Mouse (Mus musculus): ENCODE results near the gene Itpr1.

Itpr1 gene

DNA sequence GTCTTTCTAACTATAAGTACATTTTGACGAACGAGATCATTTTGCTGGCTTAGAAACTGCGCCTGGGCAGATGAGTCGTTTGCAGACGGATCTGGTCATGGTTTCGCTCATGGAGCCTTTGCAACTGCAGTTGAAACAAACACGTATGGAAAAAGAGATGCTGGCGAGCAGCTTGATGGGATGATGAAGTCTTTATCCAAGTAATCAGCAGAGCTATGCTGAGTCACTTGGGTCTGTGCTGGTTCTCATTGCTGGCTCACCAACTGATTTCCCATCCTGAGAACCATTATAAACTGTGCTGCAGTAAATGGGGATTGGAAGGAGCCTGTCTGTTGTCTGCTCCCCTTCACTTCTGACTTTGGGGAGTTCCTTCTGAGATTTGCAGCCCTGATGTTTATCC is 31.7 kb downstream of the Itpr1 start:
- DNase-seq (ENCODE audit: low spot score): no peak

DNA sequence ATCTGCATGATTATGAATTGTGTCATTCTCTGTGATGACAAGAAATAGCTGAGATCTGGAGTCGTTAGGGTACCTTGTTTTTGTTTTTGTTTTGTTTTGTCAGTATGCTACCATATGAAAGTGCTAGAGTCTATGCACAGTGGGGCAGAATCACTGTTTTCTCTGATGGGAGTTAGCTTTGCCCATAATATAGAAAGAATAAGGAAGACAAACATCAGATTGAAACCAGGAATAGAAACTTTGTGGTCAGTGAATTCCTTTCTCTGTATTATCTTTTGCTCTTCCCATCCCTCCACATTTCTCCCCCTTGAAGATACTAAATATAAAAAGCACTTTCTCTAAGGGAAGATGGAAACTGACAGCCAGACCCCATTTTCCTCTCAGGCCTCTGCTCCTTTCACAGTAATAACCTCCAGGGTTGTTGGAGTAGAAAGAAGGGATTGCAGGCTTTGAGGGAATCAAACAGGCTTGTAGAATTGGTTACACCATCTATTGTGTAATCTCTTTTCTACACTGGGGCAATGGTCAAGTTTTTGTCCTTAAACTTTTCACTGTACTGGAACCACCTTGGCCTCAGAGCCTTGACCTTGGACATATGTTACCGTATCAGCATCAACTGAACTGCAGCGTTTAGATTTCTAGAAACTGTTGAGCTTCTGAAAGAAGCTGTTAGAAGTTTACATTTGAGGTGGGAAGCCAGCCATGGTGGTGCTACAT is 33.6 kb downstream of the Itpr1 start:
- no peak for DNase-seq (ENCODE audit: low spot score)

DNA sequence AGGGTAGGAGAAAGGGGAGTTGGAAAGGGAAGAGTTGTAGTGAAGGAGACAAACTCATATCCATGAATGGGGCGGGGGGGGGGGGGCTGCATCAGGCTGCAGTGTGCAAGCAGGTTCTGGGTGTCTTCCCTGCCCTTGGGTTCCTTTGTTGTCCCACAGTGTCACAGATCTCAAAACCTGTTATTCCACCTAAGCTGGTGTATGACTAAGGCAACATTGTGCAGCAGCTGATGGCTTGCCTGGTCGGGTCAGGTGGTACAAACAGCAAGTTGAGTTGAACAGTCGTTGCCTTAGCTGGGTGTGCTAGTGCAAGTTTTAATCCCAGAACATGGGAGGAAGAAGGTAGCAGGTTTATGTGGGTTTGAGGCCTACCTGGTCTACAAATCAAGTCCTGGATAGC is 34.3 kb downstream of the Itpr1 start:
- DNase-seq (ENCODE audit: low spot score): no peak

DNA sequence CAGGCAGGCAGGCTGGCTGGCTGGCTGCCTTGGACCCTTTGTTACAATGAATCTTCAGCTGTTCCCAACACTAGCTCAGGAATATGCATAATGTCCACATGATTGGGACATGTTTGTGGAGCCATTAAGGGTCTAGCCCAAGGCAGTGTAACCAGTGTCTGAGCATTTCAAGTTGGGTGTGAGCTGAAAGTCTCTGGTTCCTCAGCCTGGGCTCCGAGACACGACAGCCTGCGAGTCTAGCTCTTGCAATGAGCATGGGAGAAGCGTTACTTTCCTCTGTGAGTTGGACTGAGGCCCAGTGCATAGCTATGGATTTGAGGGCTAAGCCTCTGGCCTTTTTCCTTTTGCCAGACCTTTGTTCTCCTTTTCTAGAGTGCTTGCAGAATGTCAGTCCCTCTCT is 35.6 kb downstream of the Itpr1 start:
- no peak for DNase-seq (ENCODE audit: low spot score)

DNA sequence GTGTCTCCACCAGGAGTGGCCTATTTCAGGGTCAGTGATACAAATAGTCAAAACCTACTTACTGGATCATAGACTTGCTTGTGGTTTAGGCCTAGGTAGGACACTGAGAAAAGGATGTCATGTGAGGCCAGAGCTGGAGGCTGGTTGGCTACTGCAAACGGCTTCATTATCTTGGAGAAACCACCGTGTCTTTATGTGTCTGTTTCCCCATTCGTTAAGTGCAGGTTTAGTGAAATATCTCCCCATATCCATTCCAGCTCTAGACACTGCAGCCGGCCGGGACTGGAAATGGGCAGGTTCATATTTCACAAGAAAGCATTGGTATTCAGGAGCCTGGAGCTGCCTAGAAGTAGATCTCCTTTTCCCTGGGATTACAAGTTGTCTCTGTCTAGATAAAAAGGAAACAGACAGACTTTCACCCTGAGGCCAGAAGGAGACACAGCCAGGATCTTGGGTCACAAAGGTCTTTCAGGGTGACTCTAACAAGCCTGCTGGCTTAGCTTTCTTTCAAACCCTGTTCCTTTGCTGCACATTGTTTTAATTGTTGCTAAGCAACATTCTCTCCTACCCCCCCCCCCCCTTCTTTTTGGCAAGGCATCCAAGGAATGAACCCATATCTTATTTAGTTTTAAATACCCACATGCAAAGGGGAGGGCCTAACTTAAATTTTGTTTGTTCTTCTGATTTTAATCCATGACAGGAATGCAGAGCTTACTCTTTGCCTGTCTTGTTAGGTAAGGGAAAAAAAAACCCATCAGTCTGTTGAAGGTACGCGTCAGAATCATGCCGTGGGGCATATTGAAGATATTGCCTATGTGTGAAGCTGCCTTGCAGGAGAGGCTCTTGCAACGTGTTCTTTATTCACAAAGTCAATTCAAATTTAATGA is 36.4 kb downstream of the Itpr1 start:
- DNase-seq (ENCODE audit: low spot score): no peak

DNA sequence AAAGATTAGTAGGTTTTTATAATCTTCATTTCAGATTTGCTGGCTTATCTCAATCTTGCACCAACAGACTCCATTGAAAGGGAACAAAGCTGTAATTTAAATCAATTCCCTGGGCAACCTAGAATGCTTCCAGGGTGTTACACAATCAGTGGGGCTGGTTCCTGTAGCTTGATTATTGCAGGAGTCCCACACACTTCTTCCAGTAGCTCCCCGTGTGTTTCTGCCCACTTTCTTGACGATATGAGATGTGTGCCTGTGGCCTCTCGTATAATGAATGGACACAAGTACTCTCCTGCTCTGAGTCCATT is 37.0 kb downstream of the Itpr1 start:
- DNase-seq (ENCODE audit: low spot score): no peak

DNA sequence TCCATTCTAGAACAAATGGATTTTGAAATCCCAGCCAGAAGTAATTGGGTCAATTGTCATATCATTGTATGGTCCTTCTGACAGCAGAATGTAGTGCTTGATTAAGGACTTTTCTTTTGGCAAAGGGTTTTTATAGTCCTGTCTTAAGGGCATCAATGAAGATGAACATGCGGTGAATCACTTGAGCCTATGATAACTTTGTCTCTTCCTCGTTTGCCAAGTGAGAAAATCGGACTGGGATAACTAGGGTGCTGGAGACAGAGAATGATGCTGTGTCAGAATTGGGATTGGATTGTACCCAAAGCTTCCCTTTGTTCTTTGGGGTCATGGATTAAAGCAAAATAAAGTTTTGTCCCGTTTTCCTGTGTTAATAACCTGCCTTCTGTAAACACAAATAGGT is 37.5 kb downstream of the Itpr1 start:
- DNase-seq (ENCODE audit: low spot score): no peak

DNA sequence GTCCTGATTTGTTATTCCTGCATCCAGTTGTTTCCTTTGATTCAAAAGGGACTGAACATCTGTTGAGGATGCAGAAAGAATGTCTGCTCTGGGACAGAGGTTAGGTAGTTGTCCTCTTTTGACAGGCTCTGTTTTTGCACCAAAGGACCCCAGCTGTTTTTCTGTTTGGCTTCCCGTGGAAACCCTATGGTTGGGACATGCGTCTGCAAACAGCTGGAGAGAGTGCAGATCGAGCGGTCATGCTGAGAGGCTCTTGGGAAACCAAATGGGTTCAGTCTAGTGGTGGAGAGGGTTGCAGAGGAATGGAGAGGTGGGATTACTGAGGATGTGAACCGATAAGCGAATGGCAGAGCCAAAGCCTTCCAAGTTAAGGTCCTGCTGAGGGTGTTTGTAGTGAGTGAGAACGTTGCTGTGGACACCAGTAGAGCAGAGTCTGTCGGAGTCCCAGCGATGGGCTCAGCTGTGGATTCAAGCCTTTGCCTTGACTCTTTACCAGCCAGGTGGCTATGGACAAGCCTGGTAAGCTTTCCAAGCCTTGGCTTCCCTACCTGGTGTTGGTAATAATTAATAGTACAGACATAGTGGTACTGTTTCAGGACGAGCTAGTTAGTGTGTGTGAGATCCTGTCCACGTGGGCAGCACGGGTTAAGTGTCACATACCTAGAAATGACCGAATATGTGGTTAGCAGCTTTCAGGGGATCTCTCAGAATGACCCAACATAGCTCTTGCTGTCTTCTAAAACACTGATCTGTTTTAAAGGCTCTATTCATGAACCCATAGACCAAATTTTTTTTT is 39.9 kb downstream of the Itpr1 start:
- no peak for DNase-seq (ENCODE audit: low spot score)

DNA sequence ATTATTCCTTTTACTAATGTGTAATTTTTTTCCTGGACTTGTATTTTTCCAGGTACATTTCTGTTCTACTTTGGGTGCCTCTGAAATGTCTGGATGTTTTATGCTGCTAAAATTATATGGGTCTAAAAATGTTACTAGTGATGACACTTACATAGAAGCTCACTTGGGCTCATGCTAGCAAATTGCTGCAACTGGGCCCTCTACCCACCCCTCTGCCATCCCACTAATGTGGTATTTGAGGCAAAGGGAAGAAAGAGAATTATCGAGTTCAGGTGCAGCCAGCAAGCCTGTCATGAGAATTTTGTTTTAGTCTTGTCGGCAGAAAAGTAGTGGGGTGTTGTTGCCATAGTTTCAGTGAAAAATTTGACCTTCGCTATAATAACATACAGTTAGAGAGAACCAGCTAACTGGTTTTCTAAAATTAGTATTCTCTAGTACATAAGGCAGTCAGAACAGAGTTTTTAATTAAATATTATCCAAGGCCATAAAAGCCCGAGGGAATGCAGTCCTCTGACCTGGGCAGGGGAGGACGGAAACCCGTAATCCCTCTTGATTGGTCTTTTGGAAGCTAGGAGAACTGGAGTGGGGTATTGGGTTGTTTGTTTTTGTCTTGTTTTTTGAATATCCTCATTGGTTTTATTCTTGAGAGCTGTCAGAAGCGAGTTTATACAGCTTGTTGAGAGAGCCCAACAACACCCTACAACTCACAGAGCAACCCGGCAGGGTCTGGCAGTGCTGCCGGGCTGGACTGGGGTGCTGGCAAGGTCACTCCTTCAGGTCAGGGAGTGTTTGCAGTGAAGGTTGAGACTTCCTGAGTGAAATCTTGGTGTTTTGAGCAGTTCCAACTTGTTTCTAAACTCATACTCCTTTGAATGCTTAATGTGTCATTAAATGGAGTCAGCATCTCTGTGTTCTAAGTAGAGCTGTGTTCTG is 41.5 kb downstream of the Itpr1 start:
- no peak for DNase-seq (ENCODE audit: low spot score)

DNA sequence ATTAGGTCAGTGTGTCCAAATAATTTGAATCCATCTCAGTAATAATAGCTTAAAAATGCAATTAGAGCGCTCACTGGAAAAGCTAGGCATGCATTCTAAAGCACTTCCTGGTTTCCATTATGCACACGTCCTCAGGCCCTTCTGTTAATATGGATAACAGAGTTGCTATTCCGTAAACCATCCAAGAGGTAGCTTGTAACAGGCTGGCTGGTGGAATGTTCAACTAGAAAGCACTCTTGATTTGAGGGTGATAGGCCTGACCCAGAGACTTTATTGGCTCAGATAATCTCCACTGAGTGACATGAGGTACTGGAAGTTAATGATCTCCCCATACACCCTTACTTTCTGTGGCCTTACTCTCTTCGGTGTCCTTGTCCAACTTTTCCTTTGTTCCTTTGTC is 43.0 kb downstream of the Itpr1 start:
- no peak for DNase-seq (ENCODE audit: low spot score)

DNA sequence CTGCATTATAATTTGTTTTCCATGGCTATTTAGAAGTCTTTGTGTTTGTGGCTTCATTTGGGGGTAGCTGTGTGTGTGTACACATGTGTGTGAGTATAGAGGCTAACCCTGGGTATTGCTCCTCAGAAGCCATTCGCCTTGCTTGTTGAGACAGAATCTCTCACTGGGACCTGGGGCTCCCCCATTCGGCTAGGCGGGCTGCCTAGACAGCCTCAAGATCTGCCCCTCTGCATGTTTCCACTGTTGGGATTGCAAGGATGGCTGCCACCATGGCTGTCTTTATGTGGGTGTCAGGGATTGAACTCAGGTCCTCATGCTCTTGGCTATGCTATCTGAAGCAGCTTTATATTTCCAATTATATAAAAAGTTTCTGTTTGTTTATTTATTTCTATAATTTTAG is 44.3 kb downstream of the Itpr1 start:
- no peak for DNase-seq (ENCODE audit: low spot score)

DNA sequence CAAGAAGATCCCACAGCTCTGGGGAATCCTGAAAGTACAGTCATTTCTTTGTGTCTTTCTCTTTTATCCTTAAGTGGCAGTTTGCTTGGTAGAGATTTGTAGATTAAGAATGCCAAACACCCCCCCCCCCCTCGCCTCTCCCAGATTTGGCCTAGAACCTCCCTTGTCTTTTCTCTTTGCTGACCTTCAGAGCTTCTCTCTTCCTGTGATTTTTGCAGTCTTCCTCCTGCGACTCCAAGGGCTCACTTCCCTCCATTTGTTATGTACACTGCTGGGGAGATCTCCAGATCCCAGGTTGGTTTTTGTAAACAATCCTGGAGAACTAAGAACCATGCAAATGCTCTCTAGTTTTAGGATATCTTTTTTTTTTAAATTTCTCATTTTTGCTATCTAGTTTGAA is 45.7 kb downstream of the Itpr1 start:
- DNase-seq (ENCODE audit: low spot score): no peak

DNA sequence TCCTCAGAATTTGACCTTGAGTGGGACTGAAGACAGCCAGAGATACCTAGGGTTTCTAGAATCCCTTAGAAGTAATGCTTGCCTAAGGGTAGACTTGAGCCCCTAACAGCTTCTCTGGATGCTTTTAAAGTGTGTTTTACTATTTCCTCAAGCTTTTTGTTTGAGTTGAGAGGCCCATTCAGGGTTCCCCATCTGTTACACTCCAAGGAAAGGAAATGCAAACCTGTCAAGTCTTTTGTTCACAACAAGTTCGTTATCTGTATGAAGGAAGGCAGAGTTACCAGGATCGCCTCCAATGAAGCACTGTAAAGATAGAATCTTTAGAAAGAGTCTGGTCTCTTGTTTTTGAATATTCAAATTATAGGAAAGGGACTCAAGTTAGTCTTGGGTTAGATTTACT is 46.8 kb downstream of the Itpr1 start:
- DNase-seq (ENCODE audit: low spot score): no peak

DNA sequence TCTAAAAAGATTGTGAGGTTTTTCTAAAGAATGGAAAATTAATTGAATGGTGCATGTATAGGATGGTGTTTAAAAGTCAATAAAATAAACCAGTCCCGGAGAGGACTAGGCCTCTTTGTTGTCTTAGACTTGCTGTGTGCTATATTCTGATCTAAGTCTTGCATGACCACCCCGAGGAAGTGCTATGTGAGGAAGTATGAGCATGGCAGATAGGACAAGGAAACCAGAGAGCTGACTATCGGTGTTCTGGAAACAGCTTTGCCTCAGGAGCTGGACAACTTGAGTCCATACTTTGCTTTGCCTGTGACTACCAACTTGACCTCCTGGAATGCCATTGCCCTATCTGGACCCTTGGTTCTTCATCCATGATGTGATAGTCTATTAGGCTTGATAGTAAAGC is 48.6 kb downstream of the Itpr1 start:
- no peak for DNase-seq (ENCODE audit: low spot score)

DNA sequence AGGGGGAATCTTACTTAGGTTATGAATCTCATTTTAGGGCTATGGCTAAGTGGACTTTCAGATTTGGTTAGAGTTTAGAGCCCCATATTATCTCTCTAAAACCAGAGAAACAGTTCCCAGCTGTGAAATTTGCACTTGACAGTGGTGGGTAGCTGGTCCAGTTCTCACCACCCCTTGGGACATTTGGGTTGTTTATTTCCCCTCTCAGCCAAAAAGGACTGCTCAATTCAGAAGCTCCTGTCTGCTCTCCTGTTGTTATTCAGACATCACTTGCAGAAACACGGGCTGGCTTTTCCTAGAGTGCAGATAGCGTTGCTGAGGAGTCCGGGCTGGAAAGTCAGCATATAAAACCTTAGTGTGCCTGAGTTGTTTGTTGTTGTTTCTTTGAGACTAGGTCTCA is 51.3 kb downstream of the Itpr1 start:
- no peak for DNase-seq (ENCODE audit: low spot score)

DNA sequence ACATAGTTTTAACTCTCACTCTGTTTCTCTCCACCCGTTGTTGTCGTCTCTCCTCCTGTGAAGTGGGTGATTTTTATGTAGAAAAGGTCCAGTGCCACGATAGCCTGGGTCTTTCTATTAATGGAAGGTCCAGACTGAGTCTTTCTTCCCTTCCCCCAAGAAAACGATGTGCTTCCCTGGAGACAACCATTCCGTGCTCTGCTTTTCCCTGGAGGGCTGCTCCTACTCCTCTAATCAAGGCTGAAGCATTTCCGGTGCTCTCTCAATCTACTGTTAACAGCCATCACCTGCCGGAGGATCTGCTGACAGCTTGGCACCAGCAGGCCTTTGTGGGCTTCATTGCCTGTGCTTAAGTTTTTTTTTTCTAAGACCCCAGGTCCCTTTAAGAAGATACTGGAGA is 60.6 kb downstream of the Itpr1 start:
- DNase-seq (ENCODE audit: low spot score): no peak

DNA sequence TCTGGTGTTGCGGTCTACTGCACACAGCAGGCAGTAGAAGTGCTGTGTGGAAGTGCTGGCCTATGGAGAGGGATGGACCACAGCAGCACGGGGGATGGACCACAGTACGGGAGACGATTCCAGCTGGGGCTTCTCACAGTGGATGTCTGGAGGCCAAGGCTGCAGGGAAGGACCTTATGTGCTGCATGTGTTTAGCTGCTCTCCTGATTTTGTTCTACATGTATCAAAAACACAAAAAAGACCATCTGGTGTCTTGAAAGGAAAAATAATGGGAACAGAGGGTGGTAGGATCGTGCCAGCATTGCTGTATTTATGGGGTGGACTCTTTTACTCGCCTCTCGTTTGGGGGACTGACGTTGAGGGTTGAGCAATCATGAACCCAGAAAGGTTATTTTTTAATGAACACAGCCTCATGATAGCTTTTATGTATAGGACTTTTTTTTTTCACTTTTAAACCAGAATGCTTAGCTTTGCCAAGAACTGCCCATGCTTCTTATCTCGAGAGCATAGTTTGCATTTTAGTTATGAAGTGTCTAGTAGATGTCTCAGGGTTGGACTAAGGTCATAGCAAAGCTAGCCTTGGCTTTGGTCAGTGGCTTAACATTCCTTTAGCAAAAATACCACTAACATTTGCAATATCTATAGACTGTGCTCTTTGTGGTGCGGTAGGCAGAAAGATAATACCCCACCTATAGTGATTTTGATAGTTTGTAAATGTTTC is 61.6 kb downstream of the Itpr1 start:
- DNase-seq (ENCODE audit: low spot score): no peak

DNA sequence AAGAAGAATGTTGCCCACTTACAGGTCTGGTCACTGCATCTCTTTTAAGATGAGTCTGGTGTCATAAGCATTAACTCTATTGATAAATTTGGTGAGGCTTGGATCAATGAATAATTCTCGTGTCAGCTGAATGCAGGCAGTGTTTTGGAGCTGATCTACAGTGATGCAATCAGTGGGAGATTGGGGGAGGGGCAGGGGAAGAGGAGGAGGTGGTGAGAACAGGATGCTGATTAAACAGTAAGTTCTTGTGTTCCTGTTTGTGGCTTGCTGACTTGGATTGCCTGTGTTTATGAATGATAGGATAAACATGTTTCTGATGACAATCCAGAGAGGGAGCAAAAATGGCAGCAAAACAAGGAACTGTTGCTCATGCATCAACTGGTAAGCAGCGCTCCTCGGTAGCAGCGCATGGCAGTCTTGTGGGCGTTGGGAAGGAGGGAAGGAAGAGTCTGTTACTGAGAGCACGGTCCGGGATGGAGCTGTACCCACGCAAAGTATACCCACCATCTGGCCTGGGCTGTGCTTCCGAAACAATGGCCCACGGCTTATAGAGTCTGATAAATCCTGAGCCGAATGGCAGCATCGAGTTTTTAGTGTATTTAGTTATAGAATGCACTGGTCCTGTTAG is 64.1 kb downstream of the Itpr1 start:
- no peak for DNase-seq (ENCODE audit: low spot score)

DNA sequence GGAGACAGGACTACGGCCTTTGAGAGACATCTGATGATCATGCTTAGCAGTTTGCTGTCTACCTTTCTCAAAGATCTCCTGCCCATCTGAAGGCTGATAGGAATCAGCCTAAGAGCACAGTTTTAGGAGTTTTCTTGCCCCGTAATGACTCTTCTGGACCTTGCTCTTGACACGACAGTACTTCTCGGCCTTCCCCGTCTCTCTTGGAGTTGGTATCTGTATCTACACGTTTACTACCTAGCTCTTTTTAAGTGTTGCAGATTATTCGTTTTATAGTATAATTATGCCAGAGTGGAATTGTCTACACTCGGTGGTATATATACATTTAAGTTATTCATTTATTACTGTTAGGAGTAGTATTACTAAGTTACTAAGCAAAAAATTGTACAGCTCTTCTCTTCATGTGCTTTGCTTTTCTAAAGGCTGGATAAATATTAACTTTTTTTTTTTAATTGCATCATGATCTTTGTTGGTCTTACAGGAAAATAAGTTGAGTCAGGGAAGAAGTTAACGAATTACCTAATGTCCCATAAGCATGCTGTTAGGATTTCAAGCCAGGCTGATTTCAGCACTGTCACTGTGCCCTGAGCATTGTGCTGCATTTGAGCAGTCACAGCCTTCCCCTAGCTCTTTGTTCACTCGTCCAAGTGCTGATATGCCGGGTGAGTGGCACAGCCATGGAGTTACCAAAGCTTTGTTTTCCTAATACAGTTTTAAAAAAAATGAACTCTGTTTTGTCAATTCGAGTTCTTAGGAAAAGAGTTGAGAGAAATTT is 64.9 kb downstream of the Itpr1 start:
- no peak for DNase-seq (ENCODE audit: low spot score)

Data from ovary, adult 18-20 months (tissue).